Mouse (Mus musculus) right cerebral cortex, adult 18-20 months (tissue): ENCODE data around the gene Olfr571.
A peak's percentile ranks its signal among the peaks of the same experiment; 100 is the strongest.

Experiments used
- DNase-seq: peaks from one replicate; pipeline ENCODE4 v3.0.0; 2022; ENCODE audit warnings: mixed read lengths

The Olfr571 gene

GRCm38 (mm10) chr7:102917032-102917875, at the start of gene Olfr571:
TSS of gene Olfr571 (minus strand) at chr7:102917536.
- no peak for DNase-seq

- no peak for DNase-seq
Observed at GRCm38 (mm10) chr7:102962360-102962759, 45.0 kb upstream of the Olfr571 start, which contains the start of gene Olfr576. TSS of gene Olfr576 (plus strand) at chr7:102962660.

DNA sequence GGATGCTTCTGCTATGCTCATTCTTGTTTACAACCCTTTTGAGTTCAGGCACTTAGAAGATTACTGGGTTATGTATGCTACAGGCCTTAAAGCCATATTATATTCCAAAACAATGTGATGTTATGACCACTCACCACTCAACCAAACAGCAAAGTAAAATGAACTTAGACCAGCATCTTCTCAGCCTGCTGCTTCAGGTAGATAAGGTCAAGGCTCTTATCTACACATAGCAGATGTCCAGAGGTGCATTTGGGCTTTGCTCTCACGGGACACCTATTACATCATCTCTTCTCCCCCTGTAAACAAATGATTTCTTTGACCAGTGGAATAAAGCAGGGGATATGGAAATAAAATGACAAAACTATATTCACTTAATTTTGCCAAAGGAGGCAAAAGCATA, 41.3 kb upstream of the Olfr571 start, which contains the start of gene Olfr575:
Gene Olfr575, minus strand, starts transcription at position 183 of the 400 bp plus-strand sequence.
- DNase-seq: no peak

GRCm38 (mm10) chr7:102958137-102958536, 40.8 kb upstream of the Olfr571 start:
- no peak for DNase-seq

- no peak for DNase-seq
Observed at GRCm38 (mm10) chr7:102950732-102951131, 33.4 kb upstream of the Olfr571 start.

GRCm38 (mm10) chr7:102948167-102948566, 30.8 kb upstream of the Olfr571 start, which contains the start of gene Olfr574:
TSS of gene Olfr574 (plus strand) at chr7:102948467.
- DNase-seq: no peak

DNA sequence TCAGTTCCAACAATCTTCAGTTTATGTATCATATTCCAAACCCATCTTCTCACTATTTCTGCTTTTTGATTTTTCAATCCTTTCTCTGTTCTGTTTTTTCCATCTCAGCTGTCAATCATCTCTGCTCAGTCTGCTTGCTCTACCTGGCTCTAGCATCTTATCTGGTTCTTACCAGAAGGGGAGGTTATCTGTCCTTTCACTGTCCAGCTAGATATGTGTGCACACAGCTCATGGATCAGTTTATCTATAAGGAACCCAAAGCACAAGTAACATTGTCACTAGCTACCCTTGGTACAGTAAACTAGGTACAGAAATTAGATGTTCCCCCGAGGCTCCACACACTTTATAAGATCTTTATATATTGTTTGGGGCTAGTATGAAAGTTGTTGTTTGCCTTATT, 26.1 kb upstream of the Olfr571 start:
- DNase-seq: no peak

DNA sequence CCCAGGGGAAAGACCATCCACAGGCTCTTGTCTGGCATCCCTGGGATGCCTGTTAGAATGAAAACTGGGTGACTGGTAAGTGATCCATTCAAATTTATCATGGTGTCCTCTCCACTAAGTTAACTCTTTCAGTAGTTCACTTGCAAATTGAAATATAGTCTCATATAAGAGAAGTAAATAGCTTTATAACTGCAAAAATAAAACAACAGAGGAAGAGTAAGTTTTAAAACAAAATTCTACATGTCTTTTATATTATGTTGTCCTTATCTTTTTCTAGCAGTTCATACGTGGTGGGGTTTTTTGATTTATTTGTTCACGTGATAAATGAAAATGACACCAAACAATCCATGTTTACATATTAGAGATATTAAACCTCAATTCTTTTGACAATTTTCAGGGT, 25.1 kb upstream of the Olfr571 start, which contains the start of gene Olfr573-ps1:
Gene Olfr573-ps1, minus strand, starts transcription at position 101 of the 400 bp plus-strand sequence.
- DNase-seq: no peak

DNA sequence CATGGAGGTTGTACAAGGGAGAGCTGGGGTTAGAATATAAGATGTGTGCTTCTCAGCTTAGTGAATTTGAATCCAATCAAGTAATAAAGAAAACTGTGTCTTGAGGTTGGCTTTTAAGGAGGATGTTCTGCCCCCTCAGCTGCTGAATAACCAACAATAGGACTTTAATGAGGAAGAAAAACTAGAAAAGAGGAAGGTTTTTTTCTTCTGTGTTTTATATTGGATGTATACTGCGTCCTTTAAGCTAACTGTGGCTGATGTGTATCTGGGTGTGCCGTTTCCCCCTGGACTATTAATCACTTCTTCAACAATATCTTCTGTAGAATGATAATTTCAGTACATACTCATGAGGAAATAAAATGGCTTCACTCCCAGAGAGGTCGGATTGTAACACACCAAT, 9.8 kb upstream of the Olfr571 start:
- no peak for DNase-seq

GRCm38 (mm10) chr7:102924109-102924508, 6.8 kb upstream of the Olfr571 start, which contains the start of gene Olfr572:
TSS of gene Olfr572 (plus strand) at chr7:102924409.
- DNase-seq: no peak

DNA sequence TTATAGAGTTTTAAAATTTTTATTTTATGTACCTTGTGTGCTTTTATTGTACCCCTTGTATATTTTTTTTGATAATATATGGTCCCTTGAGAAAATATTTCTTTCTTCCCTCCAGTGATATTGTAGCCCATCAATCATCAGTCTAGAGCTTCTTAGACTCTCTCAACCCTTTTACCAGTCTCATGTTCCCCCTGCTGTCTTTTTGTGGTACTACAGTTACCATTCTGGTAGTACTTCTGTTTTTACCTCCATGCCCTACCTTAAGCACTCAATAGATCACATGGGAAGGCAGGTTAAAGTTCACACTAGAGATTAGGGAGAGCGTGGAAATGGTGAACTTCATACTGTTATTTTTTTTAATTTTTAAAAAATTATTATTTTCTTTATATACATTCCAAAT, 2.3 kb upstream of the Olfr571 start:
- peak; percentile 3 for DNase-seq

- DNase-seq: no peak
Observed at GRCm38 (mm10) chr7:102916405-102916804, 931 bp downstream of the Olfr571 start.

GRCm38 (mm10) chr7:102915261-102915660, 2.1 kb downstream of the Olfr571 start:
- DNase-seq: no peak

- DNase-seq: no peak
Observed at GRCm38 (mm10) chr7:102890782-102891181, 26.6 kb downstream of the Olfr571 start, which contains the start of gene Olfr569. TSS of gene Olfr569 (minus strand) at chr7:102890882.

- no peak for DNase-seq
Observed at GRCm38 (mm10) chr7:102876822-102877221, 40.5 kb downstream of the Olfr571 start, which contains the start of gene Olfr568. TSS of gene Olfr568 (plus strand) at chr7:102877122.

DNA sequence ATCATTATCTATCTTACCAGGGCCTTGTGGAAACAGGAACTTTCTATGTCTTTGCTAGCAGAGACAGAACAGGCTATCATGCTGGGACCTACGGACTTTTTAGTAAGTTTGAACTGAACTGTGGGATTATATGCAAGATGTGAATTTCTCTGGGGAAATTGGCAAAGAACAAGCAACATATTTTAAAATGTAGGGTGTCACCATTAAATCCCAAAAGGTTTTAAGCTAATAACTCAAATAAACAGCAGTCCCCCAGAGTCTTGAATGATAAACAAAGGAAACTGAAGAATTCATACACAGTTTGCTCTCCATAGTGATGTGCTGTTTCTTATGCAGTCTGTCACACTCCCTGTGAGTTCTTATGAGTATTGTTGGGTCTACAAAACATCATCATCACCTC, 58.7 kb downstream of the Olfr571 start, which contains the start of gene Olfr566:
Gene Olfr566, minus strand, starts transcription at position 101 of the 400 bp plus-strand sequence.
- no peak for DNase-seq

DNA sequence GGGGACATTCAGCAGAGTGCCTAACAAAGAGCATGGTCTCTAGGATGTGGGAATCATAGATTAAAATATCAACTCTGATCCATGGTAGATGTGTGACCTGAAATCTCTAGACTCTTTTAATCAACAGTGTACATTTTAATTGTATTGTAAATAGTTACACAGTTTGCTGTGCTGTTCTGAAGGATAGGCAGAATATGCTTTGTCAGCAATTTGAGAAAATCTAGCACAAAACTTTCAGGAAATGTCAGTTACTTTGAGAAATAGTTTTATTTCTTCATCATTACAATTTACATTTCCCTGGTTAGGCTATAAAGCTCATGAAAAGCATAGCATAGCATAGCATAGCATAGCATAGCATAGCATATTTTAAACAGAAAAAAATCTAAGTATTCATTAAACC, 61.5 kb downstream of the Olfr571 start:
- no peak for DNase-seq
